ENCODE assay signal across 8 mouse cellular contexts in the genomic region with DNA sequence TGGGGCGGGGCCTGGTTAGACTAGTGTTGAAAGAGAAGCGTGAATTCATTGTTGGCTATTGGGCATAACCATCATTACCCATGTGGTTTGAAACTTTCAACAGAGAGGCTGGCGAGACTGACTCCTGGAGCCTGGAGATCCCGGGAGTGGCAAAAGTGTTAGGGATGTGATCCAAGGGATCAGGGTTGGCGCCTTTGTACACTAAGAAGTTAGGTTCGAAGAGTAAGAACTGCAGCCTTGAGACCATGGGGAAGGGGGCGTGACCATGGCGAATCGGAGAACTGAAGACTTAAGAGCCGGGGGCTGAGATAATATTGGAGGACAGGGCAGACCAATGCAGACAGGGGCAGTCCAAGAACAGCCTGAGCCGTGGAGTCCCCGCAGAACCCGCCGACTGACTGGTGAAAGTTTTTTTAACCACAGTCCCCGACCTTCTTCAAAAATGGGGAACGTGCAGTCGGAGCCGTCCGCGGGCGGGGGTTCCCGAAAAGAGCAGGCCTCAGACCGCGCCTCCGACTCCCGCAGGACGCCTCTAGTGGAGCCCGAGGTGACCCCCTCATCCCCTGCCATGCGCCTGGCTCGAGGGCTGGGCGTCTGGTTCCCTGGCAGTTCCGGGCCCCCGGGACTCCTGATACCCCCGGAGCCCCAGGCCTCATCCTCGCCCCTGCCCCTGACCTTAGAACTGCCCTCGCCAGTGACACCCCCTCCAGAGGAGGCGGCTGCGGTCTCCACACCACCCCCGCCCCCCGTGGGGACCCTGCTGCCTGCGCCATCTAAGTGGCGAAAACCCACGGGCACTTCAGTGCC. TPM values are rescaled to one million over a fixed set of nuclear protein-coding genes. Genes with fewer than 3 reads are reported as not detected.
DNase-seq lines count a peak whose midpoint lies in the region; ATAC-seq and TF ChIP-seq lines count a peak whose summit lies in the region.

No protein-coding gene starts in this region.

- peaks cover 54% of the 10 kb centered on the region for H3K4me1 ChIP-seq in heart, embryonic 10.5 days
- peaks cover 0 to 11% of the 10 kb centered on the region in 2 experiments; a peak in 2 of 4 replicates for H3K4me1 ChIP-seq in MEL (ENCODE audit: control insufficient read depth in 1 of 2, insufficient read depth in 2 of 2, low read length in 2 of 2)
- H3K4me1 ChIP-seq in forebrain, embryonic 12.5 days = peaks cover 48% of the 10 kb centered on the region
- peaks cover 17% of the 10 kb centered on the region for H3K4me1 ChIP-seq in intestine, embryonic 16.5 days (ENCODE audit: control insufficient read depth, insufficient read depth, low read length)
- peaks cover 6% of the 10 kb centered on the region; the same call in 1 of the 2 replicates for H3K4me1 ChIP-seq in stomach, postnatal 0 days (replicated peaks; ENCODE audit: control insufficient read depth, insufficient read depth)

- no peak for TF ChIP-seq RAD21 in MEL (IDR thresholded peaks at IDR 0.05; ENCODE audit: low read depth, low read length)

- no peak overlapping the region for H3K27ac ChIP-seq in heart, embryonic 10.5 days
- peak overlapping the region; percentile 19; the same call in 1 of the 2 replicates for H3K27ac ChIP-seq in MEL (ENCODE audit: control insufficient read depth, low read depth, low read length)
- no peak overlapping the region for H3K27ac ChIP-seq in forebrain, embryonic 12.5 days
- H3K27ac ChIP-seq in intestine, embryonic 16.5 days (ENCODE audit: low read length) = no peak overlapping the region; the same call in 1 of the 2 replicates
- no peak overlapping the region for H3K27ac ChIP-seq in stomach, postnatal 0 days (replicated peaks)

- no peak for DNase-seq in heart, embryonic 10.5 days (ENCODE audit: low spot score)
- no peak for DNase-seq in heart, adult 8-10 months (ENCODE audit: low spot score)
- DNase-seq in MEL (ENCODE audit: low read depth, low spot score) = no peak
- DNase-seq in stomach, postnatal 0 days (ENCODE audit: low spot score) = peak; percentile 26
- no peak for DNase-seq in urinary bladder, adult 18-20 months (ENCODE audit: low spot score in 2 of 2)

- TF ChIP-seq EP300 in MEL (IDR thresholded peaks at IDR 0.05; ENCODE audit: low read depth in 1 of 2, low read length in 2 of 2) = no peak
- no peak for TF ChIP-seq EP300 in stomach, postnatal 0 days (optimal IDR thresholded peaks at IDR 0.05)

- peak overlapping the region; percentile 64 for H3K9ac ChIP-seq in MEL (ENCODE audit: control insufficient read depth, low read depth, low read length, poor library complexity, severe bottlenecking)
- peak overlapping the region; percentile 21 for H3K9ac ChIP-seq in forebrain, embryonic 12.5 days
- H3K9ac ChIP-seq in intestine, embryonic 16.5 days (ENCODE audit: low read depth, low read length) = peak overlapping the region; percentile 60
- H3K9ac ChIP-seq in stomach, postnatal 0 days (ENCODE audit: low read length) = peak overlapping the region; percentile 55

- 2% methylated on average over 43 of the region's 43 CpGs for WGBS in heart, embryonic 10.5 days
- 3% methylated on average over 43 of the region's 43 CpGs for WGBS in forebrain, embryonic 12.5 days
- 2% methylated on average over 43 of the region's 43 CpGs for WGBS in intestine, embryonic 16.5 days
- 1% methylated on average over 42 of the region's 43 CpGs for WGBS in stomach, postnatal 0 days

- peak overlapping the region; percentile 78 for H3K4me2 ChIP-seq in forebrain, embryonic 12.5 days
- peak overlapping the region; percentile 92 for H3K4me2 ChIP-seq in intestine, embryonic 16.5 days (ENCODE audit: low read depth, low read length)
- peak overlapping the region; percentile 72 for H3K4me2 ChIP-seq in stomach, postnatal 0 days (replicated peaks; ENCODE audit: low read depth)

- no peaks in the 10 kb centered on the region for H3K9me3 ChIP-seq in heart, embryonic 10.5 days
- no peaks in the 10 kb centered on the region for H3K9me3 ChIP-seq in MEL (replicated peaks; ENCODE audit: insufficient read depth, low read length)
- no peaks in the 10 kb centered on the region for H3K9me3 ChIP-seq in forebrain, embryonic 12.5 days
- no peaks in the 10 kb centered on the region for H3K9me3 ChIP-seq in intestine, embryonic 16.5 days (ENCODE audit: control insufficient read depth, low read length)
- H3K9me3 ChIP-seq in stomach, postnatal 0 days (ENCODE audit: control insufficient read depth, low read length) = no peaks in the 10 kb centered on the region

- ATAC-seq in forebrain, embryonic 12.5 days (ENCODE audit: low FRiP score) = no peak
- ATAC-seq in intestine, embryonic 16.5 days = peak; percentile 6; the same call in 1 of the 2 replicates
- ATAC-seq in megakaryocyte, adult 5-6 weeks (ENCODE audit: poor library complexity, severe bottlenecking) = peak; percentile 71
- ATAC-seq in stomach, postnatal 0 days (ENCODE audit: low FRiP score, low TSS enrichment) = no peak

- peaks cover 71% of the 10 kb centered on the region for H3K27me3 ChIP-seq in heart, embryonic 10.5 days (ENCODE audit: insufficient read depth, poor library complexity, severe bottlenecking)
- no peaks in the 10 kb centered on the region for H3K27me3 ChIP-seq in MEL (ENCODE audit: control insufficient read depth in 1 of 2, insufficient read depth in 2 of 2, low read length in 2 of 2)
- H3K27me3 ChIP-seq in forebrain, embryonic 12.5 days = peaks cover 58% of the 10 kb centered on the region
- H3K27me3 ChIP-seq in intestine, embryonic 16.5 days (replicated peaks; ENCODE audit: control insufficient read depth, insufficient read depth, low read length) = peaks cover 39% of the 10 kb centered on the region
- no peaks in the 10 kb centered on the region for H3K27me3 ChIP-seq in stomach, postnatal 0 days (ENCODE audit: control insufficient read depth, insufficient read depth, low read length)

- TF ChIP-seq CTCF in MEL (IDR thresholded peaks at IDR 0.05 in 2 of 3, conservative IDR thresholded peaks at IDR 0.05 in 1 of 3; ENCODE audit: control insufficient read depth in 1 of 3, insufficient read depth in 1 of 3, low read depth in 2 of 3, low read length in 3 of 3, poor library complexity in 1 of 3, severe bottlenecking in 1 of 3) = no peak
- no peak for TF ChIP-seq CTCF in stomach, postnatal 0 days (IDR thresholded peaks at IDR 0.05; ENCODE audit: low read depth)

- H3K79me2 ChIP-seq in MEL (ENCODE audit: control insufficient read depth, insufficient read depth, low read length, poor library complexity) = no peaks in the 10 kb centered on the region

- TF ChIP-seq POLR2A in MEL (IDR thresholded peaks at IDR 0.05; ENCODE audit: control insufficient read depth in 1 of 2, insufficient read depth in 1 of 2, low read depth in 1 of 2, low read length in 2 of 2, poor library complexity in 1 of 2) = no peak

- peak overlapping the region; percentile 82 for H3K4me3 ChIP-seq in heart, embryonic 10.5 days
- H3K4me3 ChIP-seq in MEL (ENCODE audit: control insufficient read depth in 1 of 2, insufficient read depth in 1 of 2, low read depth in 2 of 2, low read length in 2 of 2) = peak overlapping the region; percentile 77 to 89
- peak overlapping the region; percentile 70 for H3K4me3 ChIP-seq in forebrain, embryonic 12.5 days (replicated peaks)
- peak overlapping the region; percentile 57 for H3K4me3 ChIP-seq in intestine, embryonic 16.5 days (ENCODE audit: low read length)
- peak overlapping the region; percentile 54 for H3K4me3 ChIP-seq in stomach, postnatal 0 days (ENCODE audit: low read depth, low read length)

- H3K36me3 ChIP-seq in heart, embryonic 10.5 days = peaks cover 37% of the 10 kb centered on the region
- no peaks in the 10 kb centered on the region; a peak in 1 of 4 replicates for H3K36me3 ChIP-seq in MEL (ENCODE audit: control insufficient read depth in 1 of 2, insufficient read depth in 2 of 2, low read length in 2 of 2)
- H3K36me3 ChIP-seq in forebrain, embryonic 12.5 days (replicated peaks) = peaks cover 30% of the 10 kb centered on the region
- peaks cover 18% of the 10 kb centered on the region for H3K36me3 ChIP-seq in intestine, embryonic 16.5 days (ENCODE audit: control insufficient read depth, insufficient read depth, low read length)
- peaks cover 19% of the 10 kb centered on the region for H3K36me3 ChIP-seq in stomach, postnatal 0 days (ENCODE audit: control insufficient read depth, insufficient read depth, low read length)

RNA-seq across cellular contexts. Expression of a gene that starts 0.7 kb away (rescaled TPM):
- polyA plus RNA-seq in heart, embryonic 10.5 days (2016; fragmentation: Nextera tagmentation; extraction: Ambion mirVana) = 1.4 and 2.7 TPM in 2 replicates
- under 1 TPM; 0.23 to 0.75 (median 0.52) TPM for total RNA-seq in heart, adult 8-10 months (2022)
- 0.42 and 0.62 TPM in 2 replicates for total RNA-seq in MEL (2012; rRNA removed)
- polyA plus RNA-seq in MEL (2012; ENCODE audit: insufficient read depth in 1 of 2, insufficient read length in 2 of 2, low read depth in 1 of 2, low replicate concordance in 2 of 2, missing spikeins in 1 of 2) = 1 to 10 TPM in 1 of 2 experiments, not detected in 1; 3.9 TPM
- 7.9 and 8.3 TPM in 2 replicates for polyA plus RNA-seq in forebrain, embryonic 12.5 days (2016; fragmentation: Nextera tagmentation; extraction: Ambion mirVana)
- 1.1 and 1.7 TPM in 2 replicates for polyA plus RNA-seq in intestine, embryonic 16.5 days (2015; fragmentation: Nextera tagmentation; extraction: Ambion mirVana)
- 0.66 and 1.3 TPM in 2 replicates for total RNA-seq in megakaryocyte, adult 5-6 weeks (2015)
- total RNA-seq in megakaryocyte, adult 5-6 weeks (2017) = 0.77 and 0.94 TPM in 2 replicates
- polyA plus RNA-seq in stomach, postnatal 0 days (2015; fragmentation: Nextera tagmentation; extraction: Ambion mirVana) = 0.95 and 1.0 TPM in 2 replicates

RNA-seq across cellular contexts. Expression of a gene that starts 0.9 kb away (rescaled TPM):
- polyA plus RNA-seq in heart, embryonic 10.5 days (2016; fragmentation: Nextera tagmentation; extraction: Ambion mirVana) = 0.51 and 0.64 TPM in 2 replicates
- under 1 TPM in 3 of 4 experiments, not detected in 1; 0.14 to 0.37 (median 0.28) TPM for total RNA-seq in heart, adult 8-10 months (2022)
- total RNA-seq in MEL (2012; rRNA removed) = 0.07 and 0.19 TPM in 2 replicates
- polyA plus RNA-seq in MEL (2012; ENCODE audit: insufficient read depth in 1 of 2, insufficient read length in 2 of 2, low read depth in 1 of 2, low replicate concordance in 2 of 2, missing spikeins in 1 of 2) = 1 to 10 TPM in 1 of 2 experiments, not detected in 1; 1.0 TPM
- polyA plus RNA-seq in forebrain, embryonic 12.5 days (2016; fragmentation: Nextera tagmentation; extraction: Ambion mirVana) = 0.57 and 1.2 TPM in 2 replicates
- polyA plus RNA-seq in intestine, embryonic 16.5 days (2015; fragmentation: Nextera tagmentation; extraction: Ambion mirVana) = 0.48 and 0.82 TPM in 2 replicates
- total RNA-seq in megakaryocyte, adult 5-6 weeks (2015) = 0.80 and 0.91 TPM in 2 replicates
- 0.29 and 0.81 TPM in 2 replicates for total RNA-seq in megakaryocyte, adult 5-6 weeks (2017)
- polyA plus RNA-seq in stomach, postnatal 0 days (2015; fragmentation: Nextera tagmentation; extraction: Ambion mirVana) = 0.29 and 0.46 TPM in 2 replicates

RNA-seq across cellular contexts. Expression of a gene that starts 9.5 kb away (rescaled TPM):
- 244 and 267 TPM in 2 replicates for polyA plus RNA-seq in heart, embryonic 10.5 days (2016; fragmentation: Nextera tagmentation; extraction: Ambion mirVana)
- 100 to 1,000 TPM; 116 to 132 (median 121) TPM for total RNA-seq in heart, adult 8-10 months (2022)
- total RNA-seq in MEL (2012; rRNA removed) = 159 and 169 TPM in 2 replicates
- 100 to 1,000 TPM in 1 of 2 experiments, not detected in 1; 196 TPM for polyA plus RNA-seq in MEL (2012; ENCODE audit: insufficient read depth in 1 of 2, insufficient read length in 2 of 2, low read depth in 1 of 2, low replicate concordance in 2 of 2, missing spikeins in 1 of 2)
- 283 and 293 TPM in 2 replicates for polyA plus RNA-seq in forebrain, embryonic 12.5 days (2016; fragmentation: Nextera tagmentation; extraction: Ambion mirVana)
- polyA plus RNA-seq in intestine, embryonic 16.5 days (2015; fragmentation: Nextera tagmentation; extraction: Ambion mirVana) = 228 and 241 TPM in 2 replicates
- 204 and 215 TPM in 2 replicates for total RNA-seq in megakaryocyte, adult 5-6 weeks (2015)
- total RNA-seq in megakaryocyte, adult 5-6 weeks (2017) = 191 and 207 TPM in 2 replicates
- polyA plus RNA-seq in stomach, postnatal 0 days (2015; fragmentation: Nextera tagmentation; extraction: Ambion mirVana) = 262 and 269 TPM in 2 replicates

RNA-seq across cellular contexts. Expression of a gene that starts 14.9 kb away (rescaled TPM):
- 13.3 and 14.6 TPM in 2 replicates for polyA plus RNA-seq in heart, embryonic 10.5 days (2016; fragmentation: Nextera tagmentation; extraction: Ambion mirVana)
- total RNA-seq in heart, adult 8-10 months (2022) = 10 to 100 TPM; 10.4 to 12.6 (median 10.8) TPM
- 11.2 and 14.3 TPM in 2 replicates for total RNA-seq in MEL (2012; rRNA removed)
- polyA plus RNA-seq in MEL (2012; ENCODE audit: insufficient read depth in 1 of 2, insufficient read length in 2 of 2, low read depth in 1 of 2, low replicate concordance in 2 of 2, missing spikeins in 1 of 2) = 10 to 100 TPM in 1 of 2 experiments, not detected in 1; 32.0 TPM
- polyA plus RNA-seq in forebrain, embryonic 12.5 days (2016; fragmentation: Nextera tagmentation; extraction: Ambion mirVana) = 16.4 and 17.7 TPM in 2 replicates
- polyA plus RNA-seq in intestine, embryonic 16.5 days (2015; fragmentation: Nextera tagmentation; extraction: Ambion mirVana) = 52.5 and 56.8 TPM in 2 replicates
- 26.5 and 26.7 TPM in 2 replicates for total RNA-seq in megakaryocyte, adult 5-6 weeks (2015)
- 24.0 and 24.2 TPM in 2 replicates for total RNA-seq in megakaryocyte, adult 5-6 weeks (2017)
- polyA plus RNA-seq in stomach, postnatal 0 days (2015; fragmentation: Nextera tagmentation; extraction: Ambion mirVana) = 32.8 and 38.8 TPM in 2 replicates

RNA-seq across cellular contexts. Expression of a gene that starts 36.3 kb away (rescaled TPM):
- 0.74 and 0.79 TPM in 2 replicates for polyA plus RNA-seq in heart, embryonic 10.5 days (2016; fragmentation: Nextera tagmentation; extraction: Ambion mirVana)
- total RNA-seq in heart, adult 8-10 months (2022) = 1 to 10 TPM in 3 of 4 experiments, under 1 TPM in 1; 1.00 to 1.5 (median 1.2) TPM
- total RNA-seq in MEL (2012; rRNA removed) = 0.46 and 0.56 TPM in 2 replicates
- 1 to 10 TPM in 1 of 2 experiments, not detected in 1; 1.9 TPM for polyA plus RNA-seq in MEL (2012; ENCODE audit: insufficient read depth in 1 of 2, insufficient read length in 2 of 2, low read depth in 1 of 2, low replicate concordance in 2 of 2, missing spikeins in 1 of 2)
- polyA plus RNA-seq in forebrain, embryonic 12.5 days (2016; fragmentation: Nextera tagmentation; extraction: Ambion mirVana) = 0.34 and 0.58 TPM in 2 replicates
- polyA plus RNA-seq in intestine, embryonic 16.5 days (2015; fragmentation: Nextera tagmentation; extraction: Ambion mirVana) = 0.43 and 0.59 TPM in 2 replicates
- 75.1 and 80.4 TPM in 2 replicates for total RNA-seq in megakaryocyte, adult 5-6 weeks (2015)
- total RNA-seq in megakaryocyte, adult 5-6 weeks (2017) = 25.6 and 58.0 TPM in 2 replicates
- polyA plus RNA-seq in stomach, postnatal 0 days (2015; fragmentation: Nextera tagmentation; extraction: Ambion mirVana) = 0.15 and 0.35 TPM in 2 replicates

Comparison
In these comparisons a context has a peak if more than half of its experiments do, and no peak if none do; other contexts are left out.
1. ATAC-seq: peak in intestine, embryonic 16.5 days (single experiment) and megakaryocyte, adult 5-6 weeks (single experiment); none in forebrain, embryonic 12.5 days (single experiment) and stomach, postnatal 0 days (single experiment).
2. Peak in every context shown above with its lines, with median percentiles within 50 percentile points of each other: H3K4me3 ChIP-seq, H3K9ac ChIP-seq and H3K4me2 ChIP-seq.